Mouse (Mus musculus) retina, embryonic 14.5 days (tissue): ENCODE measurements at regions not wholly inside any gene's neighbourhood (a gene's known extent, or its start where the extent isn't known, plus 50 kb on each side); places are given as distances from the start of the nearest gene placed in this dataset.
A peak's percentile ranks its signal among the peaks of the same experiment; 100 is the strongest.

Source experiments
- DNase-seq: peaks from one replicate; pipeline ENCODE4 v3.0.0-alpha.2; 2015; ENCODE audit warnings: low spot score

- no peak for DNase-seq
These were observed 66.0 kb downstream of the Cops8 start for GRCm38 (mm10) chr1:90668787-90669186.

GRCm38 (mm10) chr1:90669237-90669636 is 66.5 kb downstream of the Cops8 start:
- DNase-seq = no peak

- no peak for DNase-seq
These were observed 67.6 kb downstream of the Cops8 start for GRCm38 (mm10) chr1:90670346-90670745.

GRCm38 (mm10) chr1:90673751-90674150 is 71.0 kb downstream of the Cops8 start:
- no peak for DNase-seq

- no peak for DNase-seq
These were observed 73.6 kb downstream of the Cops8 start for GRCm38 (mm10) chr1:90676192-90677006.

GRCm38 (mm10) chr1:90677188-90677587 is 74.4 kb downstream of the Cops8 start:
- DNase-seq = no peak

GRCm38 (mm10) chr1:90677651-90678201 is 74.9 kb downstream of the Cops8 start:
- DNase-seq = no peak

GRCm38 (mm10) chr1:90678416-90678815 is 75.6 kb downstream of the Cops8 start:
- no peak for DNase-seq

GRCm38 (mm10) chr1:90688086-90688485 is 85.3 kb downstream of the Cops8 start:
- DNase-seq = peak; percentile 67

- no peak for DNase-seq
These were observed 87.9 kb downstream of the Cops8 start for GRCm38 (mm10) chr1:90690591-90691116.

GRCm38 (mm10) chr1:90691157-90691594 is 88.4 kb downstream of the Cops8 start:
- DNase-seq = no peak

GRCm38 (mm10) chr1:90692851-90693250 is 90.1 kb downstream of the Cops8 start:
- no peak for DNase-seq

- DNase-seq = no peak
These were observed 92.0 kb downstream of the Cops8 start for GRCm38 (mm10) chr1:90694761-90695160.

- DNase-seq = no peak
These were observed 92.5 kb downstream of the Cops8 start for GRCm38 (mm10) chr1:90695166-90695749.

GRCm38 (mm10) chr1:90696000-90696399 is 93.2 kb downstream of the Cops8 start:
- no peak for DNase-seq

- no peak for DNase-seq
These were observed 94.3 kb downstream of the Cops8 start for GRCm38 (mm10) chr1:90697056-90697596.

- no peak for DNase-seq
These were observed 95.8 kb downstream of the Cops8 start for GRCm38 (mm10) chr1:90698618-90699017.

- DNase-seq = no peak
These were observed 99.0 kb downstream of the Cops8 start for GRCm38 (mm10) chr1:90701756-90702155.

GRCm38 (mm10) chr1:90706391-90706790 is 103.6 kb downstream of the Cops8 start:
- DNase-seq = no peak

- DNase-seq = no peak
These were observed 107.0 kb downstream of the Cops8 start for GRCm38 (mm10) chr1:90709761-90710160.

- no peak for DNase-seq
These were observed 107.8 kb downstream of the Cops8 start for GRCm38 (mm10) chr1:90710566-90710965.

GRCm38 (mm10) chr1:90711103-90711502 is 108.3 kb downstream of the Cops8 start:
- DNase-seq = no peak
